Mouse (Mus musculus): ENCODE measurements at regions not wholly inside any gene's neighbourhood (a gene's known extent, or its start where the extent isn't known, plus 50 kb on each side); places are given as distances from the start of the nearest gene placed in this dataset.
"Not testable (repeated sequence)": the region's sequence is repeated elsewhere in the genome, so short reads cannot be mapped to it uniquely, and the experiment has no call there.

GRCm38 (mm10) chr3:8005684-8006083 lies 1385.4 kb upstream of the 1700008P02Rik start:
- not testable (repeated sequence) for DNase-seq (ENCODE audit: low read depth, low spot score)

- no peak for DNase-seq (ENCODE audit: low read depth, low spot score)
Observed at GRCm38 (mm10) chr3:8004271-8004670, 1384.0 kb upstream of the 1700008P02Rik start.

- no peak for DNase-seq (ENCODE audit: low read depth, low spot score)
Observed at GRCm38 (mm10) chr3:8001027-8001426, 1380.8 kb upstream of the 1700008P02Rik start.

GRCm38 (mm10) chr3:7992322-7992721 lies 1372.1 kb upstream of the 1700008P02Rik start:
- no peak for DNase-seq (ENCODE audit: low read depth, low spot score)

- no peak for DNase-seq (ENCODE audit: low read depth, low spot score)
Observed at GRCm38 (mm10) chr3:7973287-7973686, 1353.0 kb upstream of the 1700008P02Rik start.

GRCm38 (mm10) chr3:7953911-7954310 lies 1333.7 kb upstream of the 1700008P02Rik start:
- DNase-seq (ENCODE audit: low read depth, low spot score): no peak

GRCm38 (mm10) chr3:7943646-7944381 lies 1323.6 kb upstream of the 1700008P02Rik start:
- DNase-seq (ENCODE audit: low read depth, low spot score): no peak

Measured in retina, postnatal 7 days (tissue).